Mouse (Mus musculus) olfactory bulb, adult 2 months (tissue): ENCODE results near the gene Kcnb1.

Source experiments
- CTCF ChIP-seq: fragments of 200-500 bp; IDR thresholded peaks from 2 replicates; pipeline ENCODE4 v1.5.1; 2012; ENCODE audit warnings: low read depth, mild to moderate bottlenecking, low read length, moderate library complexity; ENCODE audit not compliant: insufficient read depth
- POLR2A ChIP-seq: fragments of 200-500 bp; IDR thresholded peaks from 2 replicates; pipeline ENCODE4 v1.6.1; 2012; ENCODE audit warnings: mild to moderate bottlenecking, low read depth, low read length, moderate library complexity; ENCODE audit not compliant: insufficient read depth

GRCm38 (mm10) chr2:167093171-167093900 lies 96.6 kb downstream of the Kcnb1 start:
- TF ChIP-seq POLR2A (no peak), CTCF (no peak)
